Mouse (Mus musculus) adrenal gland, postnatal 36 days (tissue): ENCODE results near the gene Mfsd4b3. TPM values are rescaled to one million over a fixed set of nuclear protein-coding genes. Genes with fewer than 3 reads are reported as not detected.
"Not testable (repeated sequence)": the region's sequence is repeated elsewhere in the genome, so short reads cannot be mapped to it uniquely, and the experiment has no call there.

Source experiments
- DNase-seq, 2 experiments: peaks; one replicate each; pipeline ENCODE4 v3.0.0; 2021; ENCODE audit warnings: mixed read lengths in 1 of 2
- total RNA-seq, 2 experiments: library from RNA; stranded (reverse); gene quantifications; 2 replicates each; pipeline ENCODE4 v1.2.3; 2021

The Mfsd4b3 gene
- total RNA-seq, 2 experiments from 2014 or later: 2.8 to 9.5 TPM

- DNase-seq: not testable (repeated sequence)
Observed at GRCm38 (mm10) chr10:39924556-39924955, 35.4 kb downstream of the Mfsd4b3 start.

GRCm38 (mm10) chr10:39912616-39913015 lies 47.3 kb downstream of the Mfsd4b3 start:
- no peak for DNase-seq

- no peak for DNase-seq
Observed at GRCm38 (mm10) chr10:39908768-39909441, 51.0 kb downstream of the Mfsd4b3 start.

- no peak for DNase-seq
Observed at GRCm38 (mm10) chr10:39906799-39907658, 52.9 kb downstream of the Mfsd4b3 start.

GRCm38 (mm10) chr10:39904191-39904590 lies 55.8 kb downstream of the Mfsd4b3 start:
- no peak for DNase-seq

GRCm38 (mm10) chr10:39898874-39899371 lies 61.0 kb downstream of the Mfsd4b3 start, which contains the start of gene Mfsd4b4:
Gene Mfsd4b4, minus strand, starts transcription at chr10:39899238.
- peak; percentile 90 to 93 for DNase-seq

Other genes with a start within 250 kb of the Mfsd4b3 start
- gene Rev3l, start 228.0 kb downstream of the Mfsd4b3 start, total RNA-seq: 10 to 100 TPM; 23.5 to 25.2 TPM
- gene Mfsd4b4, start 60.9 kb downstream of the Mfsd4b3 start, total RNA-seq: 10 to 100 TPM in 1 of 2 experiments, 1 to 10 TPM in 1; 5.8 to 11.8 TPM
- gene Mfsd4b2, start 33.2 kb downstream of the Mfsd4b3 start, total RNA-seq: under 1 TPM; 0.33 to 0.63 TPM
- under 1 TPM; 0.60 to 0.76 TPM for gene Mfsd4b5, start 26.5 kb upstream of the Mfsd4b3 start, total RNA-seq
- 1 to 10 TPM; 2.7 to 4.4 TPM for gene Mfsd4b1, start 65.1 kb upstream of the Mfsd4b3 start, total RNA-seq
- 10 to 100 TPM; 21.8 to 22.5 TPM for gene Slc16a10, start 182.1 kb upstream of the Mfsd4b3 start, total RNA-seq